Mouse (Mus musculus) CH12.LX (cell line): Measurements from ENCODE around the gene Emc9. TPM values are rescaled to one million over a fixed set of nuclear protein-coding genes. Genes with fewer than 3 reads are reported as not detected.

Experiments
- DNase-seq: peaks from one replicate; pipeline ENCODE4 v3.0.0-alpha.2; 2013; ENCODE audit errors: extremely low read depth
- H3K27ac ChIP-seq: 2 replicates; pipeline ENCODE4 v1.5.1; 2012; ENCODE audit warnings: low read depth, mild to moderate bottlenecking, control low read depth, moderate library complexity; ENCODE audit not compliant: insufficient read depth
- H3K27me3 ChIP-seq: replicated peaks from 2 replicates; pipeline ENCODE3; 2012; ENCODE audit warnings: inconsistent platforms
- H3K36me3 ChIP-seq, 2 experiments: replicated peaks in 1 of 2; 2 replicates each; pipeline versions ENCODE3 to v1.6.1; 2012; ENCODE audit warnings: inconsistent platforms in 1 of 2, low read length in 1 of 2, mild to moderate bottlenecking in 1 of 2, mixed read lengths in 1 of 2, moderate library complexity in 1 of 2; ENCODE audit not compliant: control insufficient read depth in 1 of 2, insufficient read depth in 1 of 2
- H3K4me1 ChIP-seq, 2 experiments: 2 replicates each; pipeline ENCODE4 v1.6.1; 2012; ENCODE audit warnings: inconsistent platforms in 1 of 2, moderate library complexity in 1 of 2; ENCODE audit not compliant: insufficient read depth in 2 of 2, control insufficient read depth in 1 of 2
- H3K4me2 ChIP-seq: 2 replicates; pipeline ENCODE4 v1.6.1; 2012; ENCODE audit warnings: low read depth, mild to moderate bottlenecking, control low read depth; ENCODE audit not compliant: poor library complexity, insufficient read depth, severe bottlenecking
- H3K4me3 ChIP-seq, 3 experiments: fragments of 150-350 bp in 1 of 3; sonication (generic) in 1 of 3; replicated peaks in 1 of 3; 2 replicates each; pipeline versions ENCODE3 to v1.5.1; 2011 to 2012; ENCODE audit warnings: low read depth in 2 of 3, low read length in 2 of 3, mild to moderate bottlenecking in 2 of 3, moderate library complexity in 2 of 3, control low read depth in 1 of 3, improper control_type of control experiment in 1 of 3, inconsistent platforms in 1 of 3, mixed read lengths in 1 of 3; ENCODE audit not compliant: poor library complexity in 1 of 3
- H3K79me2 ChIP-seq: replicated peaks from 2 replicates; pipeline ENCODE4 v1.6.1; 2012; ENCODE audit warnings: mild to moderate bottlenecking, moderate library complexity; ENCODE audit not compliant: control insufficient read depth, poor library complexity, insufficient read depth, severe bottlenecking; ENCODE audit errors: extremely low read depth
- H3K9ac ChIP-seq: 2 replicates; pipeline ENCODE4 v1.6.1; 2012; ENCODE audit warnings: low read depth, mild to moderate bottlenecking, control low read depth, moderate library complexity; ENCODE audit not compliant: insufficient read depth
- H3K9me3 ChIP-seq: replicated peaks from 2 replicates; pipeline ENCODE3; 2012; ENCODE audit warnings: low read length, inconsistent platforms, mixed read lengths
- BHLHE40 ChIP-seq: IDR thresholded peaks from 2 replicates; pipeline ENCODE4 v1.6.1; 2011; ENCODE audit warnings: mild to moderate bottlenecking, low read depth, low read length, improper control_type of control experiment
- CHD1 ChIP-seq: IDR thresholded peaks from 2 replicates; pipeline ENCODE4 v1.6.1; 2012; ENCODE audit warnings: low read depth, low read length, improper control_type of control experiment, inconsistent platforms
- CHD2 ChIP-seq: IDR thresholded peaks from 2 replicates; pipeline ENCODE4 v1.6.1; 2011; ENCODE audit warnings: low read length, improper control_type of control experiment
- CTCF ChIP-seq, 2 experiments: IDR thresholded peaks in 1 of 2; conservative IDR thresholded peaks in 1 of 2; 2 replicates each; pipeline ENCODE4 v1.5.1; 2011 to 2012; ENCODE audit warnings: low read depth in 2 of 2, low read length in 2 of 2, improper control_type of control experiment in 1 of 2, inconsistent platforms in 1 of 2, mild to moderate bottlenecking in 1 of 2, moderate library complexity in 1 of 2
- E2F4 ChIP-seq: IDR thresholded peaks from 2 replicates; pipeline ENCODE4 v1.6.1; 2011; ENCODE audit warnings: low read depth, low read length, improper control_type of control experiment; ENCODE audit not compliant: insufficient replicate concordance
- ELF1 ChIP-seq: IDR thresholded peaks from 2 replicates; pipeline ENCODE4 v1.6.1; 2014; ENCODE audit warnings: low read depth, mild to moderate bottlenecking, inconsistent platforms, low read length, improper control_type of control experiment
- EP300 ChIP-seq: IDR thresholded peaks from 2 replicates; pipeline ENCODE4 v1.6.1; 2011; ENCODE audit warnings: low read length, improper control_type of control experiment
- ETS1 ChIP-seq: conservative IDR thresholded peaks from 2 replicates; pipeline ENCODE4 v1.6.1; 2012; ENCODE audit warnings: low read depth, mild to moderate bottlenecking, inconsistent platforms, low read length, improper control_type of control experiment, moderate library complexity
- GABPA ChIP-seq: IDR thresholded peaks from 2 replicates; pipeline ENCODE4 v1.6.1; 2012; ENCODE audit warnings: low read depth, low read length, improper control_type of control experiment, inconsistent platforms; ENCODE audit not compliant: insufficient replicate concordance
- HCFC1 ChIP-seq: IDR thresholded peaks from 2 replicates; pipeline ENCODE4 v1.6.1; 2012; ENCODE audit warnings: low read depth, mild to moderate bottlenecking, inconsistent platforms, low read length, improper control_type of control experiment
- IRF4 ChIP-seq: IDR thresholded peaks from 2 replicates; pipeline ENCODE4 v1.6.1; 2014; ENCODE audit warnings: low read depth, mild to moderate bottlenecking, inconsistent platforms, low read length, improper control_type of control experiment
- JUN ChIP-seq: IDR thresholded peaks from 2 replicates; pipeline ENCODE4 v1.6.1; 2011; ENCODE audit warnings: low read depth, mild to moderate bottlenecking, low read length, improper control_type of control experiment, moderate library complexity; ENCODE audit not compliant: insufficient read depth
- JUND ChIP-seq: conservative IDR thresholded peaks from 2 replicates; pipeline ENCODE4 v1.6.1; 2011; ENCODE audit warnings: low read depth, low read length, improper control_type of control experiment
- KAT2A ChIP-seq: IDR thresholded peaks from 2 replicates; pipeline ENCODE4 v1.6.1; 2012; ENCODE audit warnings: low read length, improper control_type of control experiment, inconsistent platforms; ENCODE audit not compliant: insufficient replicate concordance
- MAFK ChIP-seq: IDR thresholded peaks from 2 replicates; pipeline ENCODE4 v1.6.1; 2011; ENCODE audit warnings: low read length, improper control_type of control experiment; ENCODE audit not compliant: insufficient replicate concordance
- MAX ChIP-seq: IDR thresholded peaks from 2 replicates; pipeline ENCODE4 v1.6.1; 2011; ENCODE audit warnings: low read length, improper control_type of control experiment
- MAZ ChIP-seq: IDR thresholded peaks from 2 replicates; pipeline ENCODE4 v1.6.1; 2012; ENCODE audit warnings: low read depth, mild to moderate bottlenecking, inconsistent platforms, low read length, improper control_type of control experiment, moderate library complexity
- MEF2A ChIP-seq: IDR thresholded peaks from 2 replicates; pipeline ENCODE4 v1.6.1; 2014; ENCODE audit warnings: low read depth, mild to moderate bottlenecking, inconsistent platforms, low read length, improper control_type of control experiment, borderline replicate concordance
- MXI1 ChIP-seq: IDR thresholded peaks from 2 replicates; pipeline ENCODE4 v1.6.1; 2011; ENCODE audit warnings: mild to moderate bottlenecking, low read depth, low read length, improper control_type of control experiment
- MYC ChIP-seq: IDR thresholded peaks from 2 replicates; pipeline ENCODE4 v1.6.1; 2011; ENCODE audit warnings: low read depth, mild to moderate bottlenecking, improper control_type of control experiment, low read length
- NELFE ChIP-seq: IDR thresholded peaks from 2 replicates; pipeline ENCODE4 v1.6.1; 2011; ENCODE audit warnings: low read depth, low read length, improper control_type of control experiment
- NRF1 ChIP-seq: IDR thresholded peaks from 2 replicates; pipeline ENCODE4 v1.6.1; 2014; ENCODE audit warnings: low read depth, mild to moderate bottlenecking, inconsistent platforms, low read length, improper control_type of control experiment, moderate library complexity
- PAX5 ChIP-seq: IDR thresholded peaks from 2 replicates; pipeline ENCODE4 v1.6.1; 2012; ENCODE audit warnings: low read length, inconsistent platforms, mixed read lengths
- POLR2A ChIP-seq: IDR thresholded peaks from 2 replicates; pipeline ENCODE4 v1.6.1; 2011; ENCODE audit warnings: low read depth, mild to moderate bottlenecking, improper control_type of control experiment, low read length
- POLR2AphosphoS2 ChIP-seq: IDR thresholded peaks from 2 replicates; pipeline ENCODE4 v1.6.1; 2011; ENCODE audit warnings: low read depth, low read length, improper control_type of control experiment
- RAD21 ChIP-seq: IDR thresholded peaks from 2 replicates; pipeline ENCODE4 v1.6.1; 2011; ENCODE audit warnings: low read depth, mild to moderate bottlenecking, low read length, improper control_type of control experiment, moderate library complexity
- RCOR1 ChIP-seq: conservative IDR thresholded peaks from 2 replicates; pipeline ENCODE4 v1.6.1; 2012; ENCODE audit warnings: low read depth, mild to moderate bottlenecking, inconsistent platforms, low read length, improper control_type of control experiment
- SIN3A ChIP-seq: IDR thresholded peaks from 2 replicates; pipeline ENCODE4 v1.6.1; 2012; ENCODE audit warnings: low read length, improper control_type of control experiment, inconsistent platforms
- SMC3 ChIP-seq: IDR thresholded peaks from 2 replicates; pipeline ENCODE4 v1.6.1; 2011; ENCODE audit warnings: low read depth, low read length, improper control_type of control experiment
- TBP ChIP-seq: conservative IDR thresholded peaks from 2 replicates; pipeline ENCODE4 v1.6.1; 2011; ENCODE audit warnings: low read depth, low read length, improper control_type of control experiment
- UBTF ChIP-seq: IDR thresholded peaks from 2 replicates; pipeline ENCODE4 v1.6.1; 2012; ENCODE audit warnings: low read depth, mild to moderate bottlenecking, inconsistent platforms, low read length, improper control_type of control experiment, moderate library complexity
- USF1 ChIP-seq: IDR thresholded peaks from 2 replicates; pipeline ENCODE4 v1.6.1; 2014; ENCODE audit warnings: low read depth, mild to moderate bottlenecking, inconsistent platforms, low read length, improper control_type of control experiment
- USF2 ChIP-seq: conservative IDR thresholded peaks from 2 replicates; pipeline ENCODE4 v1.6.1; 2011; ENCODE audit warnings: low read depth, low read length, improper control_type of control experiment
- ZC3H11A ChIP-seq: IDR thresholded peaks from 2 replicates; pipeline ENCODE4 v1.6.1; 2012; ENCODE audit warnings: low read depth, mild to moderate bottlenecking, inconsistent platforms, low read length, improper control_type of control experiment
- ZKSCAN1 ChIP-seq: IDR thresholded peaks from 2 replicates; pipeline ENCODE4 v1.6.1; 2012; ENCODE audit warnings: low read depth, inconsistent platforms, low read length, improper control_type of control experiment, borderline replicate concordance
- ZMIZ1 ChIP-seq: IDR thresholded peaks from 2 replicates; pipeline ENCODE4 v1.6.1; 2012; ENCODE audit warnings: low read depth, mild to moderate bottlenecking, inconsistent platforms, low read length, improper control_type of control experiment
- ZNF384 ChIP-seq: IDR thresholded peaks from 2 replicates; pipeline ENCODE4 v1.6.1; 2012; ENCODE audit warnings: low read depth, low read length, improper control_type of control experiment, inconsistent platforms
- dilution Hi-C: fragments of 300-500 bp; cut with MboI; formaldehyde crosslinking; loops from 2 replicates; pipeline ENCODE4 v1.14.3; 2020; ENCODE audit warnings: low sequenced_read_pairs; ENCODE audit not compliant: extremely low pct_unique_long_range_greater_than_20kb, extremely low pct_ligation_motif_present
- in situ Hi-C: fragments of 300-500 bp; cut with MboI; formaldehyde crosslinking; loops from 3 replicates; pipeline ENCODE4 v1.14.3; 2019; ENCODE audit warnings: low sequenced_read_pairs, low pct_ligation_motif_present, low pct_unique_long_range_greater_than_20kb, mixed read lengths
- polyA plus RNA-seq: library from polyadenylated mRNA; unstranded; fragments of >175 nt; gene quantifications from 2 replicates; pipeline ENCODE4 v1.2.1, GENCODE M21; 2012; ENCODE audit warnings: low read depth; ENCODE audit not compliant: insufficient read length
- total RNA-seq, 2 experiments: library from RNA; depleted of rRNA; stranded (reverse); fragments of 300-350 nt in 1 of 2; fragments of >200 nt in 1 of 2; gene quantifications; 2 replicates each; pipeline ENCODE4 v1.2.3; 2012 to 2014

Gene Emc9
- total and polyA plus RNA-seq, 3 experiments, result 1.7 to 9.6 (median 4.2) TPM

GRCm38 (mm10) chr14:55542268-55542667 is 42.8 kb downstream of the Emc9 start:
- TF ChIP-seq USF2 (no peak), MXI1 (peak; percentile 76), NELFE (no peak), SIN3A (no peak; the same call in 1 of the 2 replicates), POLR2AphosphoS2 (peak; percentile 42; the same call in 1 of the 2 replicates), CTCF (conservative IDR thresholded peaks at IDR 0.05 in 1 of 2, IDR thresholded peaks at IDR 0.05 in 1 of 2; ENCODE audit: low read depth in 2 of 2, low read length in 2 of 2) (no peak), KAT2A (no peak), HCFC1 (no peak), GABPA (no peak), EP300 (no peak), ZMIZ1 (no peak), ELF1 (no peak), NRF1 (0 out of 2 replicates have a peak, but pooled peaks have one; percentile 33), ETS1 (peak; percentile 56; the same call in 1 of the 2 replicates), BHLHE40 (peak; percentile 94), ZC3H11A (no peak), E2F4 (no peak), MEF2A (no peak), RCOR1 (no peak), MAFK (no peak), USF1 (no peak), ZKSCAN1 (no peak), RAD21 (no peak), CHD1 (no peak), CHD2 (no peak), MAZ (no peak), PAX5 (no peak), MAX (peak; percentile 62; the same call in 1 of the 2 replicates), SMC3 (no peak), POLR2A (no peak), IRF4 (peak; percentile 76), UBTF (no peak), ZNF384 (no peak), TBP (no peak), JUN (no peak), MYC (peak; percentile 57; the same call in 1 of the 2 replicates), JUND (no peak)
- H3K4me1 ChIP-seq, result peaks cover 13 to 54% of the 10 kb centered on the region in 2 experiments
- H3K27ac ChIP-seq, result peak overlapping the region; percentile 38; the same call in 1 of the 2 replicates
- H3K79me2 ChIP-seq, result peaks cover 22% of the 10 kb centered on the region
- peak; percentile 63 for DNase-seq
- H3K4me2 ChIP-seq, result peak overlapping the region; percentile 92
- in situ Hi-C loops, result no loop called here
- H3K9ac ChIP-seq, result peak overlapping the region; percentile 97
- H3K9me3 ChIP-seq, result no peaks in the 10 kb centered on the region
- peaks cover 52 to 60% of the 10 kb centered on the region in 2 experiments for H3K36me3 ChIP-seq
- peak overlapping the region; percentile 83 to 93 (median 87) for H3K4me3 ChIP-seq
- dilution Hi-C loops, result no loop called here
- H3K27me3 ChIP-seq, result no peaks in the 10 kb centered on the region
